Mouse (Mus musculus) heart, postnatal 36 days (tissue): ENCODE results near the gene Tradd. TPM values are rescaled to one million over a fixed set of nuclear protein-coding genes. Genes with fewer than 3 reads are reported as not detected.

Source experiments
- DNase-seq, 2 experiments: peaks; one replicate each; pipeline ENCODE4 v3.0.0; 2021 to 2022
- intact Hi-C: fragments of 180-260 bp; cut with DNase I; formaldehyde crosslinking; loops from one replicate; pipeline ENCODE4 v1.15.1; 2025
- microRNA-seq, 2 experiments: library from miRNA; unstranded; fragments of <30 nt; microRNA quantifications; one replicate each; pipeline ENCODE4 v1.2.0; 2021; ENCODE audit warnings: borderline number of aligned reads in 2 of 2
- total RNA-seq, 2 experiments: library from RNA; stranded (reverse); gene quantifications; 2 replicates each; pipeline ENCODE4 v1.2.3; 2021

Tradd gene
- total RNA-seq, 2 experiments from 2014 or later = 4.9 to 5.8 TPM

GRCm38 (mm10) chr8:105209153-105210110 lies 55.0 kb downstream of the Tradd start:
- intact Hi-C loops = loop anchor here (10.0 kb wide), 1 partner anchor 415 kb away; no protein-coding TSS in a partner anchor
- DNase-seq = no peak

Small RNAs within 50 kb of the gene (microRNA-seq; reads per million reads assigned to microRNA genes)
- gene Gm27320 (0 reads per million in 2 experiments), gene Mir328 (2,001 to 2,628 reads per million in 2 experiments)

Other genes starting within 250 kb of the Tradd start
- gene Ces3a, start 216.0 kb downstream of the Tradd start, total RNA-seq = not detected
- not detected for gene Ces3b, start 180.9 kb downstream of the Tradd start, total RNA-seq
- gene Ces4a, start 132.8 kb downstream of the Tradd start, total RNA-seq = not detected
- 10 to 100 TPM; 21.5 to 24.1 TPM for gene Cbfb, start 93.9 kb downstream of the Tradd start, total RNA-seq
- gene D230025D16Rik, start 39.5 kb downstream of the Tradd start, total RNA-seq = 10 to 100 TPM; 19.1 to 20.8 TPM
- gene B3gnt9, start 9.5 kb downstream of the Tradd start, total RNA-seq = 1 to 10 TPM; 4.4 to 5.7 TPM
- gene Fbxl8, start within 50 bp of the Tradd start, total RNA-seq = 1 to 10 TPM; 2.3 to 3.4 TPM
- 1 to 10 TPM; 1.6 to 2.6 TPM for gene Hsf4, start 5.2 kb upstream of the Tradd start, total RNA-seq
- 10 to 100 TPM; 19.3 to 22.1 TPM for gene Nol3, start 11.5 kb upstream of the Tradd start, total RNA-seq
- under 1 TPM; 0.70 to 0.97 TPM for gene 4931428F04Rik, start 25.3 kb upstream of the Tradd start, total RNA-seq
- gene Exoc3l, start 31.5 kb upstream of the Tradd start, total RNA-seq = 1 to 10 TPM; 6.4 to 7.7 TPM
- gene E2f4, start 33.1 kb upstream of the Tradd start, total RNA-seq = 10 to 100 TPM; 18.9 to 20.0 TPM
- gene Elmo3, start 41.0 kb upstream of the Tradd start, total RNA-seq = 1 to 10 TPM; 1.2 to 1.3 TPM
- gene Lrrc29, start 61.7 kb upstream of the Tradd start, total RNA-seq = 1 to 10 TPM; 1.2 to 1.3 TPM
- gene Tmem208, start 61.7 kb upstream of the Tradd start, total RNA-seq = 10 to 100 TPM; 22.1 to 24.0 TPM
- gene Fhod1, start 83.3 kb upstream of the Tradd start, total RNA-seq = 1 to 10 TPM; 6.5 to 9.6 TPM
- gene Slc9a5, start 84.2 kb upstream of the Tradd start, total RNA-seq = under 1 TPM; 0.44 to 0.62 TPM
- gene Plekhg4, start 108.7 kb upstream of the Tradd start, total RNA-seq = not detected
- gene Kctd19, start 148.9 kb upstream of the Tradd start, total RNA-seq = under 1 TPM; 0.24 to 0.53 TPM
- gene Lrrc36, start 149.0 kb upstream of the Tradd start, total RNA-seq = under 1 TPM; 0.41 to 0.56 TPM
- 10 to 100 TPM; 43.3 to 45.7 TPM for gene Tppp3, start 206.9 kb upstream of the Tradd start, total RNA-seq
- 10 to 100 TPM; 14.5 to 14.9 TPM for gene Zdhhc1, start 232.3 kb upstream of the Tradd start, total RNA-seq